Mouse (Mus musculus): ENCODE results near the gene Ceacam19. TPM values are rescaled to one million over a fixed set of nuclear protein-coding genes. Genes with fewer than 3 reads are reported as not detected.

Gene Ceacam19
- total and polyA plus RNA-seq, 3 experiments = 0.05 TPM; not detected in 2

GRCm38 (mm10) chr7:19831837-19832236, 55.9 kb downstream of the Ceacam19 start:
- no peak for DNase-seq (ENCODE audit: low spot score)
- Histone ChIP-seq H3K27me3 (ENCODE audit: insufficient read depth, low read length) (peaks cover 16% of the 10 kb centered on the region), H3K4me3 (ENCODE audit: low read depth, low read length) (no peak overlapping the region)

DNA sequence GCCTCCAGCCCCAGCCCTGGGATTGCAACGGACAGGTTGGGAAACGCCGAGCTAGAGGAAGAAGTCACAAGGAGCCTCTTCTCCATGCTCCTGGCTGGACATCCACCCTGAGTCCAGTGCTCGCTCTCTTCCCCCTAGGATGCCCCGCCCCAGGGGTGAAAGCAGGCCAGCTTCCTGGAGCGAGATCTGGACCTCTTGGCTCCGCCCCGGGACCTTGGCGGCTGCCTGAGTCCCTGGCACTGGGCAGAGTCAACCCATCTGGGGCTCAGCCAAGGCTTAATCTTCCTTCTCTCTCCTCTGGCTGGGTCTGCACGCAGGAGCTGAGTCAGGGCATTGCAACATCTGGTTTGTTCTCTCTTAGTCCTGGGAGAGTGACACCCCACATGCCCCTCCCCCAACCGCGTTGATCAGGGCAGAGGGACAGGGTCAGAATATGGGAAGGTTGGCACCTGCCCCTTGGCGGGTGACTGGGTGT, 57.0 kb downstream of the Ceacam19 start:
- Histone ChIP-seq H3K4me3 (ENCODE audit: low read depth, low read length) (no peak overlapping the region), H3K4me1 (ENCODE audit: insufficient read depth, low read depth, low read length) (peaks cover 7% of the 10 kb centered on the region), H3K9me3 (replicated peaks) (no peaks in the 10 kb centered on the region), H3K36me3 (replicated peaks) (no peaks in the 10 kb centered on the region), H3K27me3 (ENCODE audit: insufficient read depth, low read length) (peaks cover 22% of the 10 kb centered on the region)
- ATAC-seq (ENCODE audit: extremely low read depth, insufficient number of reproducible peaks, low FRiP score, poor library complexity, severe bottlenecking) = no peak
- no peak for TF ChIP-seq POLR2AphosphoS5 (IDR thresholded peaks at IDR 0.05; ENCODE audit: insufficient replicate concordance, low read depth, low read length)
- no peak for TF ChIP-seq CTCF (IDR thresholded peaks at IDR 0.05; ENCODE audit: low read depth, low read length)
- no peak for TF ChIP-seq TAL1 (conservative IDR thresholded peaks at IDR 0.05; ENCODE audit: low read depth, low read length)
- no peak for TF ChIP-seq GATA1 (IDR thresholded peaks at IDR 0.05; ENCODE audit: borderline replicate concordance, low read length)
- TF ChIP-seq GATA2 (IDR thresholded peaks at IDR 0.05; ENCODE audit: borderline replicate concordance, low read depth, low read length) = no peak
- no peak for DNase-seq (ENCODE audit: low spot score)

More at GRCm38 (mm10) chr7:19831837-19832236, 55.9 kb downstream of the Ceacam19 start:
- Histone ChIP-seq H3K36me3 (replicated peaks) (no peaks in the 10 kb centered on the region), H3K9me3 (replicated peaks) (no peaks in the 10 kb centered on the region), H3K4me1 (ENCODE audit: insufficient read depth, low read depth, low read length) (peaks cover 7% of the 10 kb centered on the region)
- no peak for ATAC-seq (ENCODE audit: extremely low read depth, insufficient number of reproducible peaks, low FRiP score, poor library complexity, severe bottlenecking)
- TF ChIP-seq GATA2 (IDR thresholded peaks at IDR 0.05; ENCODE audit: borderline replicate concordance, low read depth, low read length) (no peak), CTCF (IDR thresholded peaks at IDR 0.05; ENCODE audit: low read depth, low read length) (no peak), GATA1 (IDR thresholded peaks at IDR 0.05; ENCODE audit: borderline replicate concordance, low read length) (no peak), TAL1 (conservative IDR thresholded peaks at IDR 0.05; ENCODE audit: low read depth, low read length) (no peak), POLR2AphosphoS5 (IDR thresholded peaks at IDR 0.05; ENCODE audit: insufficient replicate concordance, low read depth, low read length) (no peak)

DNA sequence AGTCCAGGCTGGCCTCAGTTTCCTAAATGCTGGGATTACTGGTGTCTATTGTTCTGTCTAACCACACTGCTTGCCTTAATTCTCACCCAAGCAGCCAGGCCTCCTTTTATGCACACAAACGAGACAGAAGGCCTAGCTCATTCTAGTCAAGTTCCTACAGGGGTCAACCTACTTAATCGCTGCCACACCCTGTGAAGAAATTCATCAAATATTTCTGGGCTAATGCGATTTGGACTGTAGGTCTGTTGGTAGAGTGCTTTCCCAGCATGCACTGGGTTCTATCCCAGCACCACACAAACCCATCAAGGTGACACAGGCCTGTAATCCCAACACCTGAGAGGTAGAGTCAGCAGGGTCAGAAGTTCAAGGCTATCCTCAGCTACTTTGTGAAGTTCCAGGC, 58.1 kb downstream of the Ceacam19 start:
- DNase-seq (ENCODE audit: low spot score) (no peak), ATAC-seq (ENCODE audit: extremely low read depth, insufficient number of reproducible peaks, low FRiP score, poor library complexity, severe bottlenecking) (no peak)
- H3K27me3 ChIP-seq (ENCODE audit: insufficient read depth, low read length) = peaks cover 24% of the 10 kb centered on the region
- TF ChIP-seq GATA2 (IDR thresholded peaks at IDR 0.05; ENCODE audit: borderline replicate concordance, low read depth, low read length) = no peak
- no peak for TF ChIP-seq POLR2AphosphoS5 (IDR thresholded peaks at IDR 0.05; ENCODE audit: insufficient replicate concordance, low read depth, low read length)
- no peak for TF ChIP-seq GATA1 (IDR thresholded peaks at IDR 0.05; ENCODE audit: borderline replicate concordance, low read length)
- TF ChIP-seq TAL1 (conservative IDR thresholded peaks at IDR 0.05; ENCODE audit: low read depth, low read length) = no peak
- no peak for TF ChIP-seq CTCF (IDR thresholded peaks at IDR 0.05; ENCODE audit: low read depth, low read length)
- no peak overlapping the region for H3K4me3 ChIP-seq (ENCODE audit: low read depth, low read length)
- no peaks in the 10 kb centered on the region for H3K36me3 ChIP-seq (replicated peaks)
- H3K9me3 ChIP-seq (replicated peaks) = no peaks in the 10 kb centered on the region
- peaks cover 13% of the 10 kb centered on the region for H3K4me1 ChIP-seq (ENCODE audit: insufficient read depth, low read depth, low read length)

DNA sequence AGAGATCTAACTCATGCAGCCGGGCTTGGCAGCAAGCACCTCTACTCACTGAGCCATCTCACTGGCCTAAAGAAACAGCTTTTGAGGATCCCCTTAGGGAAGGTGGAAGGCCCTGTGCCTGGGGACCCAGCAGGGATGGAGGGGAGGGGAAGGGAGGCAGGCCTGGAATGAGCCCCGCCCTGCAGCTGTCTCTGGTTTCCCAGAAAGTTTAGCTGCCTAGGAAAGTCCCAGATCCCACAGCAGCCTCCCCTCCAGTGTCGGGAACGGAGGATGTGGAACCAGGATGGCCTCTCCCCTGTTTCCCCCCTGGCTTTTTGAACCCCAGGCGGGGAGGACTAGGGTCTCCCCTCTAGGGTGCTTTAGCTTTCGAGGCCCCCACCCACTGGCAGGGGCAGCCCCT, 61.0 kb downstream of the Ceacam19 start:
- H3K27me3 ChIP-seq (ENCODE audit: insufficient read depth, low read length) = peaks cover 47% of the 10 kb centered on the region

More for the DNA sequence above, 61.0 kb downstream of the Ceacam19 start:
- Histone ChIP-seq H3K9me3 (replicated peaks) (no peaks in the 10 kb centered on the region), H3K4me1 (ENCODE audit: insufficient read depth, low read depth, low read length) (peaks cover 40% of the 10 kb centered on the region), H3K36me3 (replicated peaks) (no peaks in the 10 kb centered on the region), H3K4me3 (ENCODE audit: low read depth, low read length) (no peak overlapping the region)
- DNase-seq (ENCODE audit: low spot score) (no peak), ATAC-seq (ENCODE audit: extremely low read depth, insufficient number of reproducible peaks, low FRiP score, poor library complexity, severe bottlenecking) (no peak)
- TF ChIP-seq POLR2AphosphoS5 (IDR thresholded peaks at IDR 0.05; ENCODE audit: insufficient replicate concordance, low read depth, low read length) = no peak
- TF ChIP-seq TAL1 (conservative IDR thresholded peaks at IDR 0.05; ENCODE audit: low read depth, low read length) = no peak
- TF ChIP-seq CTCF (IDR thresholded peaks at IDR 0.05; ENCODE audit: low read depth, low read length) = no peak
- TF ChIP-seq GATA2 (IDR thresholded peaks at IDR 0.05; ENCODE audit: borderline replicate concordance, low read depth, low read length) = no peak
- TF ChIP-seq GATA1 (IDR thresholded peaks at IDR 0.05; ENCODE audit: borderline replicate concordance, low read length) = no peak

Other genes starting within 250 kb of the Ceacam19 start
- gene Clptm1, start 222.9 kb downstream of the Ceacam19 start, total RNA-seq (2014; fragmentation: Nextera tagmentation) = 70.0 and 75.5 TPM in 2 replicates
- 26.0 and 28.6 TPM in 2 replicates for gene Clptm1, start 222.9 kb downstream of the Ceacam19 start, total RNA-seq (2017)
- gene Clptm1, start 222.9 kb downstream of the Ceacam19 start, polyA plus RNA-seq (2012) = 74.8 and 93.4 TPM in 2 replicates
- not detected in 2 replicates for gene Apoc2, start 210.0 kb downstream of the Ceacam19 start, total RNA-seq (2014; fragmentation: Nextera tagmentation)
- not detected in 2 replicates for gene Apoc2, start 210.0 kb downstream of the Ceacam19 start, total RNA-seq (2017)
- gene Apoc2, start 210.0 kb downstream of the Ceacam19 start, polyA plus RNA-seq (2012) = not detected in 2 replicates
- gene Gm44805, start 206.5 kb downstream of the Ceacam19 start, total RNA-seq (2014; fragmentation: Nextera tagmentation) = not detected in 2 replicates
- not detected in 2 replicates for gene Gm44805, start 206.5 kb downstream of the Ceacam19 start, total RNA-seq (2017)
- gene Gm44805, start 206.5 kb downstream of the Ceacam19 start, polyA plus RNA-seq (2012) = not detected in 2 replicates
- not detected in 2 replicates for gene Apoc4, start 206.5 kb downstream of the Ceacam19 start, total RNA-seq (2014; fragmentation: Nextera tagmentation)
- gene Apoc4, start 206.5 kb downstream of the Ceacam19 start, total RNA-seq (2017) = 0.27 TPM in 1 of 2 replicates, not detected in the other
- 0.22 TPM in 1 of 2 replicates, not detected in the other for gene Apoc4, start 206.5 kb downstream of the Ceacam19 start, polyA plus RNA-seq (2012)
- 12.3 and 14.9 TPM in 2 replicates for gene Apoc1, start 195.3 kb downstream of the Ceacam19 start, total RNA-seq (2014; fragmentation: Nextera tagmentation)
- gene Apoc1, start 195.3 kb downstream of the Ceacam19 start, total RNA-seq (2017) = 4.8 and 7.0 TPM in 2 replicates
- gene Apoc1, start 195.3 kb downstream of the Ceacam19 start, polyA plus RNA-seq (2012) = 9.5 and 15.3 TPM in 2 replicates
- gene Apoe, start 188.8 kb downstream of the Ceacam19 start, total RNA-seq (2014; fragmentation: Nextera tagmentation) = 7.4 and 8.1 TPM in 2 replicates
- gene Apoe, start 188.8 kb downstream of the Ceacam19 start, total RNA-seq (2017) = 19.9 TPM in 2 replicates
- 28.6 and 28.7 TPM in 2 replicates for gene Apoe, start 188.8 kb downstream of the Ceacam19 start, polyA plus RNA-seq (2012)
- gene Tomm40, start 172.5 kb downstream of the Ceacam19 start, total RNA-seq (2014; fragmentation: Nextera tagmentation) = 75.6 and 88.4 TPM in 2 replicates
- 49.1 and 56.9 TPM in 2 replicates for gene Tomm40, start 172.5 kb downstream of the Ceacam19 start, total RNA-seq (2017)
- 377 and 386 TPM in 2 replicates for gene Tomm40, start 172.5 kb downstream of the Ceacam19 start, polyA plus RNA-seq (2012)
- gene Nectin2, start 137.5 kb downstream of the Ceacam19 start, total RNA-seq (2014; fragmentation: Nextera tagmentation) = 14.2 and 17.2 TPM in 2 replicates
- gene Nectin2, start 137.5 kb downstream of the Ceacam19 start, total RNA-seq (2017) = 9.7 and 11.4 TPM in 2 replicates
- 34.9 and 35.8 TPM in 2 replicates for gene Nectin2, start 137.5 kb downstream of the Ceacam19 start, polyA plus RNA-seq (2012)
- gene Bcam, start 116.9 kb downstream of the Ceacam19 start, total RNA-seq (2014; fragmentation: Nextera tagmentation) = not detected in 2 replicates
- gene Bcam, start 116.9 kb downstream of the Ceacam19 start, total RNA-seq (2017) = 0.05 TPM in 1 of 2 replicates, not detected in the other
- not detected in 2 replicates for gene Bcam, start 116.9 kb downstream of the Ceacam19 start, polyA plus RNA-seq (2012)
- not detected in 2 replicates for gene Cblc, start 91.2 kb downstream of the Ceacam19 start, total RNA-seq (2014; fragmentation: Nextera tagmentation)
- not detected in 2 replicates for gene Cblc, start 91.2 kb downstream of the Ceacam19 start, total RNA-seq (2017)
- not detected in 2 replicates for gene Cblc, start 91.2 kb downstream of the Ceacam19 start, polyA plus RNA-seq (2012)
- gene Bcl3, start 65.2 kb downstream of the Ceacam19 start, total RNA-seq (2014; fragmentation: Nextera tagmentation) = 2.7 TPM in 1 of 2 replicates, not detected in the other
- gene Bcl3, start 65.2 kb downstream of the Ceacam19 start, total RNA-seq (2017) = 0.71 and 1.1 TPM in 2 replicates
- gene Bcl3, start 65.2 kb downstream of the Ceacam19 start, polyA plus RNA-seq (2012) = 6.1 and 6.6 TPM in 2 replicates
- gene Gm19345, start 36.0 kb downstream of the Ceacam19 start, total RNA-seq (2014; fragmentation: Nextera tagmentation) = not detected in 2 replicates
- not detected in 2 replicates for gene Gm19345, start 36.0 kb downstream of the Ceacam19 start, total RNA-seq (2017)
- not detected in 2 replicates for gene Gm19345, start 36.0 kb downstream of the Ceacam19 start, polyA plus RNA-seq (2012)
- gene Ceacam16, start 26.7 kb downstream of the Ceacam19 start, total RNA-seq (2014; fragmentation: Nextera tagmentation) = 1.7 and 4.1 TPM in 2 replicates
- 2.3 and 2.8 TPM in 2 replicates for gene Ceacam16, start 26.7 kb downstream of the Ceacam19 start, total RNA-seq (2017)
- 2.2 and 3.2 TPM in 2 replicates for gene Ceacam16, start 26.7 kb downstream of the Ceacam19 start, polyA plus RNA-seq (2012)
- not detected in 2 replicates for gene Pvr, start 33.2 kb upstream of the Ceacam19 start, total RNA-seq (2014; fragmentation: Nextera tagmentation)
- gene Pvr, start 33.2 kb upstream of the Ceacam19 start, total RNA-seq (2017) = 0.17 and 0.33 TPM in 2 replicates
- gene Pvr, start 33.2 kb upstream of the Ceacam19 start, polyA plus RNA-seq (2012) = not detected in 2 replicates
- not detected in 2 replicates for gene Igsf23, start 62.8 kb upstream of the Ceacam19 start, total RNA-seq (2014; fragmentation: Nextera tagmentation)
- 0.11 TPM in 1 of 2 replicates, not detected in the other for gene Igsf23, start 62.8 kb upstream of the Ceacam19 start, total RNA-seq (2017)
- gene Igsf23, start 62.8 kb upstream of the Ceacam19 start, polyA plus RNA-seq (2012) = not detected in 2 replicates
- gene Ceacam20, start 77.4 kb upstream of the Ceacam19 start, total RNA-seq (2014; fragmentation: Nextera tagmentation) = not detected in 2 replicates
- not detected in 2 replicates for gene Ceacam20, start 77.4 kb upstream of the Ceacam19 start, total RNA-seq (2017)
- gene Ceacam20, start 77.4 kb upstream of the Ceacam19 start, polyA plus RNA-seq (2012) = not detected in 2 replicates
- not detected in 2 replicates for gene Nlrp9b, start 103.5 kb upstream of the Ceacam19 start, total RNA-seq (2014; fragmentation: Nextera tagmentation)
- 0.12 and 0.38 TPM in 2 replicates for gene Nlrp9b, start 103.5 kb upstream of the Ceacam19 start, total RNA-seq (2017)
- gene Nlrp9b, start 103.5 kb upstream of the Ceacam19 start, polyA plus RNA-seq (2012) = not detected in 2 replicates
- gene Vmn1r91, start 211.7 kb upstream of the Ceacam19 start, total RNA-seq (2014; fragmentation: Nextera tagmentation) = not detected in 2 replicates
- 0.05 and 0.06 TPM in 2 replicates for gene Vmn1r91, start 211.7 kb upstream of the Ceacam19 start, total RNA-seq (2017)
- gene Vmn1r91, start 211.7 kb upstream of the Ceacam19 start, polyA plus RNA-seq (2012) = not detected in 2 replicates
- not detected in 2 replicates for gene Gm16442, start 234.6 kb upstream of the Ceacam19 start, total RNA-seq (2014; fragmentation: Nextera tagmentation)
- gene Gm16442, start 234.6 kb upstream of the Ceacam19 start, total RNA-seq (2017) = 0.27 TPM in 1 of 2 replicates, not detected in the other
- gene Gm16442, start 234.6 kb upstream of the Ceacam19 start, polyA plus RNA-seq (2012) = not detected in 2 replicates